Mouse (Mus musculus) heart, postnatal 14 days (tissue): ENCODE results near the gene Epha4. TPM values are rescaled to one million over a fixed set of nuclear protein-coding genes. Genes with fewer than 3 reads are reported as not detected.

Experiments
- DNase-seq, 2 experiments: peaks; one replicate each; pipeline ENCODE4 v3.0.0; 2021 to 2022
- intact Hi-C: fragments of 180-260 bp; cut with DNase I; formaldehyde crosslinking; loops from one replicate; pipeline ENCODE4 v1.15.1; 2025
- microRNA-seq, 2 experiments: library from miRNA; unstranded; fragments of <30 nt; microRNA quantifications; one replicate each; pipeline ENCODE4 v1.2.0; 2021 to 2022
- total RNA-seq, 2 experiments: library from RNA; stranded (reverse); gene quantifications; 2 replicates each; pipeline ENCODE4 v1.2.3; 2021

Gene Epha4
- total RNA-seq, 2 experiments from 2014 or later: 15.2 to 18.1 TPM

- intact Hi-C loops: loop anchor here (5.0 kb wide), 1 partner anchor 148 kb away; no protein-coding TSS in a partner anchor
- DNase-seq: no peak
Measured at GRCm38 (mm10) chr1:77363848-77364247, 151.0 kb downstream of the Epha4 start.

- intact Hi-C loops: no loop called here
- DNase-seq: no peak
Measured at GRCm38 (mm10) chr1:77346459-77346858, 168.4 kb downstream of the Epha4 start.

- no peak for DNase-seq
- intact Hi-C loops: no loop called here
Measured at GRCm38 (mm10) chr1:77343792-77344191, 171.1 kb downstream of the Epha4 start.

GRCm38 (mm10) chr1:77339701-77340100, 175.2 kb downstream of the Epha4 start:
- DNase-seq: no peak
- intact Hi-C loops: no loop called here

GRCm38 (mm10) chr1:77338346-77338745, 176.5 kb downstream of the Epha4 start:
- no peak for DNase-seq
- intact Hi-C loops: no loop called here

- DNase-seq: no peak
- intact Hi-C loops: no loop called here
Measured at GRCm38 (mm10) chr1:77336937-77337336, 178.0 kb downstream of the Epha4 start.

GRCm38 (mm10) chr1:77318597-77319127, 196.2 kb downstream of the Epha4 start:
- intact Hi-C loops: no loop called here
- DNase-seq: no peak

Small RNA genes within 50 kb of the gene (microRNA-seq; reads per million reads assigned to microRNA genes)
- 0 reads per million in 2 experiments for gene Mir6352
